Mouse (Mus musculus): Measurements from ENCODE around the gene Sipa1l1. TPM values are rescaled to one million over a fixed set of nuclear protein-coding genes. Genes with fewer than 3 reads are reported as not detected.

Sipa1l1 gene
- total RNA-seq, 2 experiments from 2014 or later = 12.5 to 12.7 TPM

DNA sequence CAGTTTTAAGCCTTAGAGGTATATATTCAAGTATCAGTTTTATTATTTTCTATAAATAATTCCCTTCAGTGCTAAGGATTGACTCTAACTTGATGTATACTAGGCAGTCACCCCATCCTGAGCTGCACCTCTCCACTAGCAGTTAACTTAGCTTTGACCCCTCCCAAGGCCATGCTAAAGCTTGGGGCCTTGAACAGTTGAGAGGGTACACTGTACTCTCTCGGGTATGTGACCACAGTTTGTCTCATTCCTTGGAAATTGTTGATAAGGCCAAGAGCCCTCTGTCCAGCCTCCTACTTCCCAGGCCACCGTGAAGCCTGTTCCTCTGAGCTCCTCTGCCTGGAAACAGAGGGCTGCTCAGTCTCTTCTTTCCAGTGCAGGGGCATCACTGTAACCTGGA, 187.4 kb downstream of the Sipa1l1 start:
- intact Hi-C loops (cut with DNase I; ENCODE audit: low total_unique reads) = no loop called here
- DNase-seq = no peak

DNA sequence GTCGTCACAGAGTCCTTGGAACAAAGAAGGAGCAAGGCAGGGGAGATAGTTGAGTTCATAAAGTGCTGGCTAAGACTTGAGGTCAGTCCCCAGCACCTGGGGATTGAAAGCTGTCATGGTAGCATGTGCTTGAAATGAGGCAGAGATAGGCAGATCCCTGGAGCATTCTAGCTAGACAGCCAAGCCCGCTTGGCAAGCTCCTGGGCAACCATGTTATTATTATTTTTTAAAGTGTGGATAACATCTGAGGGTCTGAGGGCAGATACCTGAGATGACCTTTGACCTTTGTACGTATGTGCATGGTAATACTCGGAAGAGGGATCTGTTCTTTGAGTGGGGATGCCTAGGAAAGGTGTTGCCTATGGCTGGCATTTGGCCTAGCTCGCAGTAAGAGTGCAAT, 188.3 kb downstream of the Sipa1l1 start:
- intact Hi-C loops (cut with DNase I; ENCODE audit: low total_unique reads) = no loop called here
- DNase-seq = no peak

DNA sequence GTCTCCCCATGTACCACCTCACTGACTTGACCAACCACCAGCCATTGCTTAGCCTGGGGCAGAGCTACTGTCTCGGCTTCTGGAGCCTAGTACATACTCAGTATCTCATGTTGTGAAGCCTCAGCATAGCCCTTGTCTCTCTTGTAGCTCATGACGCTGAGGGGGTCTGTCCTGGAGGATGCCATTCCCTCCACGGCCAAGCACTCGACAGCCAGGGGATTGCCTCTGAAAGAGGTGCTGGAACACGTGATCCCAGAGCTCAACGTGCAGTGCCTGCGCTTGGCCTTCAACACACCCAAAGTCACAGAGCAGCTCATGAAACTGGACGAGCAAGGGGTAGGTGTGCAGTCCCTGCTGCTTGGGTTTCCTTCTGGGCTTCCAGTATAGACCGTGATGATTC, 193.7 kb downstream of the Sipa1l1 start:
- intact Hi-C loops (cut with DNase I; ENCODE audit: low total_unique reads) = no loop called here
- no peak for DNase-seq

DNA sequence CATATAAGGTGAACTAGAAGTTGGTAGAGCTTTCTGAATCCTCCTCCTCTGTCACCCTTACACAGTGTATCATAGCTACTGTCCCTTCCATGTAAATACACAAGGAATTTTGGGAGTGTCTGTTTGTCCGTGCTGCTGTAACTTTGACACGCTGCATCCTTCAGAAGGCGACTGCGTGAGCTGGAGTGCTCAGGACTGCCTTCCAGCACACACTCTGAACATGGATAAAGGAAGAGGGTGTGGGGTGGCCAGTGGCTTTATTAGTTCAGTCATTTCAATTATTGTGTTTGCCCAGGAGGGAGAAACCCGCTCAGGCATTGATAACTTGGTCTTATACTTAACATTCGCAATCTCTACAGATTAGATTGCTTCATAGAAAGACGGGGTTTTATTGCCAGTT, 195.1 kb downstream of the Sipa1l1 start:
- intact Hi-C loops (cut with DNase I; ENCODE audit: low total_unique reads) = no loop called here
- no peak for DNase-seq

DNA sequence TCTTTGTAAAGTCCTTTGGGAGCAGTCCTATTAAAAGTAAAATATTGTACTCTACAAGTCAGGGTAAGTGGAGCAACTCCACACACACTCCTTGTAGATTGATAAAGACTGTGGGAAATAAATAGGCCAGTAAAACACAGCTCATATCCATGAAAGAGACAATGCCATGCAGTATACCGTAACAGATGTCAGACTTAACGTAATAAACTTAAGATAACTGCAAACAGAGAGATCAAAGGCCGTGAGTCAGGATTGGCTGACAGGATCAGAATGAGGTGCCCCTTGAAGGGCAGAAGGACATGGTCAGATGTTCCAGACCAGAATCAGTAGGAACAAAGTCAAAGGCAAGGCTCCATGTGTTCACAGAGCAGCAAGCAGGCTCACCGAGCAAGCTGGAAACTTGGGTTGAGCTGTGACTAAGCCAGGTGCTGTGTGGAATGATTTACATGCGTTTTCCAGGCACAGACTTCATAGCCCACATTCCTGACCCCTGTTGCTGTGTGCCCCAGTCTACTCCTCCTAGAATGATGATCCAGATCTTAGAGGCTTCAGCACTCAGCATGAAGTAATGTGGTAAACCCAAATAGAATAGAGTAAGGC, 196.3 kb downstream of the Sipa1l1 start:
- intact Hi-C loops (cut with DNase I; ENCODE audit: low total_unique reads) = no loop called here
- DNase-seq = no peak

DNA sequence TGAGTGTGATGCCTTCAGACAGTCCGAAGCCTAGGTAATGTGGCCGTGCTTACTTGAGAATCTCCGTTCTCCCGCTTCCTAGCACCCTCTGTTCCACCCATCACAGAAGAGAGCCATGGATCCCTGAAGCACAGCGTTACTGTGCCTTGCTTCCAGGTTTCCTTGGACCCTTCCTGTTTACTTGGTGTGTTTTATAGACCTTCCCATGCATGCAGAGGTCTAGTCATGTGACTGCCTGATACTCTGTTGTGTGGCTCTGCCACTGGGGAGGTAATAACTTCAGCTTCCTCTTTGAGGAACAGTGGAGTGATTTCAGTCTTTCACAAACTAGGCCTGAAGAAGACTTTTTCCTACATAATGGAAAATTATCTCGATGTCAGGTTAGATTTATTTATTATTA, 197.6 kb downstream of the Sipa1l1 start:
- no peak for DNase-seq
- intact Hi-C loops (cut with DNase I; ENCODE audit: low total_unique reads) = no loop called here

DNA sequence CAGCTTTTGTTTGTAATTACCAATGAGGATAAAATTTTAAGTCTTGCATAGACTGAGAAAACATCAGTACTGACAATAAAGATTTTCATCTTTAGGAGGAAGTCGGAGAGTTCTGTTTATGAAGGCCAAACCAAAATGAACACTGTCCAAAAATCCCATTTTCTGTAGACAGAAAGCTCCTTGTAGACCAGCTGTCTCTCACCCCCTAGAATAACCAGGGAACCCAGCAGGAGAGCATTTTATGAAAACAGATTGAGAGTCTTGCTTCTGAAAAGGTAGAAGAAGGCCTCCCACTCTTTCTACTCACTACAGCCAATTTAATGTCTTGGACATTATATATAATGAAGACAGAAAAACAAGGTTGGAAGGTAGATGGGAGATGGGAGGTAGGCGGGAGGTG, 198.2 kb downstream of the Sipa1l1 start:
- no peak for DNase-seq
- intact Hi-C loops (cut with DNase I; ENCODE audit: low total_unique reads) = no loop called here

DNA sequence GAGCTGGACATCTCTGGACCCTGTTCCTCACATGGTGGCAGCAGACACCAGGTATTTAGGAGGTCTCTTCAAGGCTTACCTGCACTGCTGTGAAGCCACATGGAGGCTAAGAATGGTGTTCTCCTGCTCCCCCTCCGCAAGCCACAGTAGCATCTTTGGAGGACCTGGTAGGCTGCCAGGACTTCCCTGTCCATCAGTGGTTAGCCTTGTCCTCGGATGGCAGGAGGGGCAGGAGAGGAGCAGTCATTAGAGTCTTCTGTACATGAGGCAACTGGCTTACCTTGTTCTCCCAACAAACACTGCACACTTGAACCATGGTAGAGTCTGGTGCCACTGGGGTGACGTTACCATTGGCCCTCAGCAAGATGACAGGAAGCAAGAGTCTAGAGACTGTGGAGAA, 198.9 kb downstream of the Sipa1l1 start:
- DNase-seq = no peak
- intact Hi-C loops (cut with DNase I; ENCODE audit: low total_unique reads) = no loop called here

DNA sequence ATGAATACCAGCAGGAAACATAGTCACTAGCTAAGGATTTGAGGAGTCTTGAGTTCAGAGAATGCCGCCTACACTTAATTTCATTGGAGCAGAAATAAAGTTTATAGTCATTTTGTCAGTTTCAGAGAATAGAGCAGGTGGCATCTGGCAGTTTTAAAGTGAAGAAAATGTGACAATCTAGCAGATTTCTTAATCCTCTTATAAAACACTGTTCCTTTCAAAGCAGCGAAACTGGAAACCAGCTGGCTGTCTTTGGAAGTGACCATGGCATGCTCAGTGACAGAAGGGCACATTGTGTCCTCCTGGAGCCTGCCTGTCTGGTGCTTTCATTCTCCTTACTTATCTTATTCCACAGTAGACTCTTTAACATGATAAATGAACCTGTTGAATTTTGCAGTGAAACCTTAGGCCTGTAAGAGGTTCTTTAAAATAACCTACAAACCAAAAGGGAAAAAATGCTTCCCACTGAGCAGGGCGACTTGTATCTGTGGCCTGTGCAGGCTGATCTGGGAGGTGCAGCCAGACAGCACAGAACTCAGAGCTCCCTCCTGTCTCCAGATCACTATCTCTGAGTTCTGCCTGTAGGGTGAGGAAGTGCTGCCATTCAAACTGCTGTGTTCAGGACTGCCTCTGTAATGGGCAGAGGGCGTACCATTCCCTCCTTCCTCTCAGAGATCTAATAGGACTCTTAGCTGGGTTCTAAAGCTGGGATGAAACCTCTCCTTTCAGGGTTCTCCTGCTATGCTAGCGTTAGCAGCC, 200.5 kb downstream of the Sipa1l1 start:
- intact Hi-C loops (cut with DNase I; ENCODE audit: low total_unique reads) = no loop called here
- no peak for DNase-seq

DNA sequence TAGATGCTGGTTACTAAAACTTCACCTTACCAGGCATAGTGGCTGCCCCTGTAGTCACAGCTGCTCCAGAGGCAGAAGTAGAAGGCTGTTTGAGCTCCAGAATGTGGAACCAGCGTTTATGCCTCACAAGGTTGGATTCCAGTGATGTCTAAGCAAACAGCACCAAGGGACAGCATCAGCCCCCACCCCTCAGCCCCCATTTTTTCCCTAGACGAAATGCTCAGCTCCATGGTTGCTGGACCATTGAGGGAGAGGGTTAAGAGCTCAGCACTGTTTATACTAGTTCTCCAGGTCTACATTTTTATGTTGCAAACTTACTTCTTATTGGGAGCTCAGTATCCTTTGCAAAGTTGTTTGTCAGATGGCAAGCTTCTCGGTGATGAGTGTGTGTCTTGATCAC, 202.1 kb downstream of the Sipa1l1 start:
- intact Hi-C loops (cut with DNase I; ENCODE audit: low total_unique reads) = no loop called here
- DNase-seq = no peak

DNA sequence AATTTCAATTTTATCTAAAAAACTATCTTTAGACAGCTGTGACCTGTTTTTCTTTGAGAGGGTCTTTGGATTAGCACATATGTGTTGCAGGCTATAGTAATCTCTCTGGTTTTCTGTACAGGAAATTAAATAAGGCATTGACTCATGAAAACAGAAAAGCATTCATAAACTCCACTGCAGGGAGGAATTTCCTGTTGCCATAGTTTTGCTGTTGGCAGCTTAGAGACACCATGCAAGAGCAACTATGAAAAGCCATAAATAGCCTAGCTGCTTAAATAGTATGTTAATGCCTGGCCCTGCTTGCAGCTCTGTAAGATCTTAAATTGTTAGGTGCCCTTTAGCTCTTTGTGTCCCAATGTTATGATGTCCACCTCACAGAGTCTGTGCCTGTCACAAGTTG, 204.9 kb downstream of the Sipa1l1 start:
- DNase-seq = no peak
- intact Hi-C loops (cut with DNase I; ENCODE audit: low total_unique reads) = no loop called here

DNA sequence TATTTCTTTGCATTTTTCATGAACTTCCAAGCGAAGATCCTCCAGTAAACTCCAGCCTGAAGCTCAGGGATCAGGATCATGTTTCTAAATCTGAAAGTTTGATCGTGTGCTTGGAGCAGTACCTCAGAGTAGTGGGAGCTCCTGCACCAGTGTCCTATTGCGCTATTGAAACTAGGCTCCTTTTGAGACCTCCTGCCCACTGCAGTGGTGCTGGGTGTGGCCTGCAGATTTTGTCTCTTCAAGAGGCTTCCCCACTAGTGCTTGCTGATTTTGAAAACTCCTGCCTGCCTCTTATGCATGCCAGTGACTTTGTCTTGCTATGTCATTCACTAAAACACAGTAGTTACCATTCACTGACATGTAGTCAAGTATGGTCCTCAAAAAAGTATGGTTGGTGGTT, 213.8 kb downstream of the Sipa1l1 start:
- intact Hi-C loops (cut with DNase I; ENCODE audit: low total_unique reads) = no loop called here
- DNase-seq = no peak

DNA sequence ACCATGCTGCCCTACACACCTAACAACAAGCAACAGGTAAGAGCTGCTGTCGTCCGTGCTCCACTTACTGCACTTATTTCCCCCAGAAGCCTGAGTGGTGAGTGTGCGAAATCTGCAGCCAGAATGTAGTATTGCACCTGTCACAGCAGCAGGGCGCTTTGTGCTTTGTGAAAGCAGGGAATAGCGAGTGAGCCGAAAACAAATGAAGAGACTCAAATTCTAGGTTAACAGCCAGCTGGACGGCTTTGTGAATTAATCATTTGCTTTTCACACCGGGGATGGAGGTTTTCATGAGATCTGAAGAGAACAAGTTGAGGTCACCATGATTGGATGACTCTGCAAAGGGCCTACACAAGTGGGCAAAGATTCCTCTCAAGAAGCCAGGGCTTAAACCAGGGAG, 215.6 kb downstream of the Sipa1l1 start:
- intact Hi-C loops (cut with DNase I; ENCODE audit: low total_unique reads) = no loop called here
- DNase-seq = no peak

DNA sequence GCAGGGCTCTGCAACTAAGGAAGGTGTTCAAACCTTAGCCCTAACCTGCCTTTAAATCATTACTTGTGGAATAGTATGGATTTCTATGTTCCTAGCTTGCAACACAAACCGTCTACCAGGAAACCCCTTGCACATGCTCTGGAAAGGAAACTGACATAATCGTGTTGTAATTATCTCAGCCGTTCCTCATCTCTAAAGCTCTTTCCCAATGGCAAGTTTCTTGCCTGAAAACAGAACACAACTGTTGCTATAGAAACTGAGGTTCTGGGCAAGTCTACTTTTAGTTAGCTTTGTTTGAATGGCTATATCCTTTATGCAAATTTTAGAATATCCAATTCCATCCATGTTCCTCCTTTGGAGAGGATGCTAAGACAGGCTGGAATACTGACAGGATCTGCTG, 217.9 kb downstream of the Sipa1l1 start:
- DNase-seq = no peak
- intact Hi-C loops (cut with DNase I; ENCODE audit: low total_unique reads) = no loop called here

DNA sequence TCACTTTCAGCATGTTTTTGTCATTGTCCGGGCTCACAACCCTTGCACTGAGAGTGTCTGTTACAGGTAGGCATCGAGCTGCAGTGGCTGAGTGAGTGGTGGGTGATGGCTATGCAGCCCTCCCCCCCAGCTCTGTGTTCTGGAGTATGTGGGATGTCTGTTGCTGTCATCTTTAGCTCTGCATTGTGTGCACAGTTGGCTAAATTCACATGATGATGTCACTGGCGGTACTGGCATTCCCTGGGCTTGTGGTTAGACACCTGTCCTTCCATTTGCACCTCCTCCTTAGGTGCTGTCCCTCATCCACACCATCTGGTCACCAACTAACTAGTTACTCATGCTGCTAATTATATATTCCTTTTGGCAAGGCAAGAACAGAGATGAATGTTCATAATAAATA, 218.5 kb downstream of the Sipa1l1 start:
- intact Hi-C loops (cut with DNase I; ENCODE audit: low total_unique reads) = no loop called here
- no peak for DNase-seq

DNA sequence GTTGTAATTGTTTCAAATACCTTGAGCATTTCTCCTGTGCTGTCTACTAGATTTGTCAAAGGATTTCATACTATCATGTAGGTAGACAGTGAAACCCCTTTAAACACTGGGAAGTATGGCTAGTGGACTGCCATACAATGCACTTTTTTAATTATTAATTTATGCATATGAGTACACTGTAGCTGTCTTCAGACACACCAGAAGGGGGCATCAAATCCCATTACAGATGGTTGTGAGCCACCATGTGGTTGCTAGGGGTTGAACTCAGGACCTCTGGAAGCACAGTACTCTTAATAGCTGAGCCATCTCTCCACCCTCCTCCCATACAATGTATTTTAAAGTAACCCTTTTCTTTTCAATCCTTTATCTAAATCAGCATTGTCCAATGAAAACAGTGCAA, 219.0 kb downstream of the Sipa1l1 start:
- intact Hi-C loops (cut with DNase I; ENCODE audit: low total_unique reads) = no loop called here

DNA sequence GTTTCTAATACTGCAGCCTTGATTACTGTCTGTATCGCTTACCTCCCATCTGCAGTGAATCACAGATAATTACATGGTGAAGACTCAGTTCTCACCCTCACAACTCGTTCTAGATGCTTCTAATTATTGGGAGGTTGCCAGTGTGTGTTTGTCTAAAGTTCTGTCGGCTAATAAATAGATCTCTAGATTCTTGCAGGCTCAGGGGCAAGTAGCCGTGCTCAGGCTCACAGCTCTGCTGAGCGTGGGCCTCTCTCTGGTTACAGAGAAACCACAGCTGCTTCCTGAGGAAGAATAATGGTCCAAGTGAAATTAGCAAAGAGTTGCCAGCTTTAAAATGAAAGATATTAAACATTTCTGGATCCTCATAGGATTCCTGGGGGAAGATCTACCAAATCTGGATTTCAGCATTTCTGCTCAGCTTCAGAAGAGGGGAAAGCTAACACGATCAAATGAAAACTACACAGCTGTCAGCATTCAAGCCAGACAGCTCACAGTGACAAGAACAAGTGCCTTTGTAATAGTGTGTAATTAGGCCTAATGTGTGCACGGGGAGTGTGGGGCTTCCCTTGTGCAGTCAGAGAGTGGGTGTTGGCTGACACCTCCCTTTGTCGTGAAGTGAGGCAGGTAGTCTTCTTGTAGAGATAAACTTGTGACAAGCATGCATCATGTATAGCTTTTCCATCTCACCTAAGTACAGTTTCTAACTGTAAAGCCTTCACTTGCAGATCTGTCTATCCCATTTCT, 225.2 kb downstream of the Sipa1l1 start:
- no peak for DNase-seq

More for the DNA sequence above, 219.0 kb downstream of the Sipa1l1 start:
- DNase-seq = no peak

DNA sequence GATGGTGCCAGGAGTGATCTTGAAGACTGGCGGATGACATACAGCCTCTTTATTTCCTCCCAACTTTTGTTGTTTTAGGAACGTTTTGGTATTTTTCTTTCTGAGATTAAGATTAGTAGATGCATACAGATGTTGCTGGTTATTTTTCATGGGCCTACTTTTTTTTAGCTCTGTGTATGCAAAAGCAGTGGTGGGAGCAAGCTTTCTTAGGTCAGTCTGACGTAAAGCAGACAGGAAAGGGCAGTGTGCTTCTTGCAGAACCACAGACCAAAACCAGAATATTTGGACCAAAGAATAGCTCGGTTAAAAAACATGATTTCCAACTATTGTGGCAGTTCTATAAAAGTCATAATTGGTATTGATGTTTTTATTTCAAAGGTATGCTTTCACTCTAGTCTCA, 226.1 kb downstream of the Sipa1l1 start:
- intact Hi-C loops (cut with DNase I; ENCODE audit: low total_unique reads) = no loop called here
- DNase-seq = no peak

More for the DNA sequence above, 225.2 kb downstream of the Sipa1l1 start:
- intact Hi-C loops (cut with DNase I; ENCODE audit: low total_unique reads) = no loop called here

DNA sequence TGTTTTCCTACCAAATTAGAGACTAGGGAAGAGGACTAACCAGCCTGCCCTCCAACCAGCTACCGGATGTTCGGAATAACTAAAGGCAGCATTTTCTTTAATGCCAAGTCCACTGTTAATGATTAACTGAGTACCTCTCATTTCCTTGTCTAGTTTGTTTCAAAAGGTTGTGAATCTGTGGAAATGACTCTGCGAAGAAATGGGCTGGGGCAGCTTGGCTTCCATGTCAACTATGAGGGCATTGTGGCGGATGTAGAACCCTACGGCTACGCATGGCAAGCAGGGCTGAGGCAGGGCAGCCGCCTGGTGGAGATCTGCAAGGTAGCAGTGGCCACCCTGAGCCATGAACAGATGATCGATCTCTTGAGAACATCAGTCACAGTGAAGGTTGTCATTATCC, 228.1 kb downstream of the Sipa1l1 start:
- no peak for DNase-seq
- intact Hi-C loops (cut with DNase I; ENCODE audit: low total_unique reads) = no loop called here

DNA sequence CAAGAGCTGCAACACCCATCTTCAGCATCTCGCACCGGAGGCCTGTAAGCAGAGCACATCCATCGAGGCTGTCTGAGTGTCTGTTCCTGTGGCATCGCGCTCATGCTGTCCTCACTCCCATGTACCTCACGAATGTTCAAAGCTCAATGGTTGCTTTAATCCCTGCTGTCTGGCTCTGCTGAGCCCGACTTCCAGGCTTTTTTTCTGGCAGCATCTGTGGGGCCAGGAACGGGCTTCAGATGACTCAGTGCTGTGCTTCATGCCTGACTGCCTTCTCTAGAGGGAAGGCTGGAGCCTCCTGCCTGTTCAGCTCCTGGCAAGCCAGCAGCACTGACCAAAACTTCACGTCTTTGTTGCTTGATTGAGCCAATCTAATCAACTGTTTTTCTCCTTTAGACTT, 228.6 kb downstream of the Sipa1l1 start:
- peak; percentile 52 for DNase-seq
- intact Hi-C loops (cut with DNase I; ENCODE audit: low total_unique reads) = no loop called here

DNA sequence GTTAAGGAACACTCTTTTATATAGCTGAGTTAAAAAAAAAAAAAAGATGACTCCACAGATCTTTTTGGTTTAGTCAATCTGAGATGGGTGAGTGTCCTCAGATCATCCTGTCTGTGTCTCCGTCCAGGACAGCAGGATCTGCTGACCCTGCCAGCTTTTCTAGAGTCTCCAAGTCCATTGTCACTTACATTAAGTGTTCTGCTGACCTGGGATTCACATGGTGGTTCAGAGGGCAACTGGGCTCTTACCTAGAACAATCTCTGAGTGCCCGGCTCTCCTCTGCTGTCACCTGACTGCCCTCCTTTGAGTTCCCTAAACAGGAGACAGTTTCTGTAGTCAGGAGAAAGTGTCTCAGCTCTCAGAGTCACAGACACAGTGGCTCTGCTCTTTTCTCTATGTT, 229.8 kb downstream of the Sipa1l1 start:
- no peak for DNase-seq
- intact Hi-C loops (cut with DNase I; ENCODE audit: low total_unique reads) = no loop called here

All from gastrocnemius, postnatal 14 days (tissue).